Mouse (Mus musculus): ENCODE measurements around the gene Fam204a.
A peak's percentile ranks its signal among the peaks of the same experiment; 100 is the strongest.

Gene Fam204a

DNA sequence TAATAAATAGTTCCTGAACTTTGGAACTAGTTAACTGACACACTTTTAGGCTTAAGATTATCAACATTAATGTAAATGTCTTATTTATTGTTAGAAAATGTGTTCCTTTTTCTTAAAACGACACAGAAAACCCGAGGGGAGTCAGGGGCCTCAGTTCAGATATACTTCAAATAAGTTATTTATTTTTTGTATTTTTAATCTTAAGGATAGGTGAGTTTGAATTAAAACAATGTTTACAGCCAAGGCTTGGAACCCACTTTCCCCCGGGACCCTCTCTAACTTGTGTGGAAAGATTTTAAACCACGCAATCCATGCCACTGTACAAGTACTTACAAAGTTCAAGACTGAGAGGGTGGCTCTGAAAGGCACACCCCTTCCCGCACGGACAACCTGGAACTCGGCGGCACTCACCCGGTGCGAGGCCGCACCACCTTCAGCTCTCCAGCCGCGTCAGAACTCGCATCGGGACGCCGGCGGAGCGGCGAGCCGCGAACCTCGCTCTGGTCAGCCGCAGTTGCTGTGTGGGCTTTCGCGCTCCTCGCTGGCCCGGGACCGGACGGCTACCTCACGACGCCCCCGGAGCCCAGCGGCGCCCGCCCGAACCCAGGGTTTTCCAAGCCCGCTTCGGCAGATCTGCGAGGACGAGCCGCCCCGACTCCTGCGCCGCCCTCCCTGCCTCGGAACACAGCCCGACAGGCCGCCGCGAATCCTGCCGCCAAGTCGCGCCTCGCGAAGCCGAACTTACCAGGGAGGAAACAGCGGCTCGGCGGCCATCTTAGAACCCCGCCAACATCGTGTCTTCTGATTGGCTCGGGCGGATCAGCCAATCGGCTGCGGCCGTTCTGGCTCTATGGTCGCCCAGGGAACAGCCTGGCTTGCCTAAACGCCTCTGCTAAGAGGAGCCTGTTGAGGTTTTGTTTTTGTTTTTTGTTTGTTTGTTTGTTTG is at the start of gene Fam204a:
Gene Fam204a (minus strand): TSS at position 803 of the 946 bp plus-strand sequence.
- peak; percentile 94 for DNase-seq (ENCODE audit: low read depth, low spot score)

DNA sequence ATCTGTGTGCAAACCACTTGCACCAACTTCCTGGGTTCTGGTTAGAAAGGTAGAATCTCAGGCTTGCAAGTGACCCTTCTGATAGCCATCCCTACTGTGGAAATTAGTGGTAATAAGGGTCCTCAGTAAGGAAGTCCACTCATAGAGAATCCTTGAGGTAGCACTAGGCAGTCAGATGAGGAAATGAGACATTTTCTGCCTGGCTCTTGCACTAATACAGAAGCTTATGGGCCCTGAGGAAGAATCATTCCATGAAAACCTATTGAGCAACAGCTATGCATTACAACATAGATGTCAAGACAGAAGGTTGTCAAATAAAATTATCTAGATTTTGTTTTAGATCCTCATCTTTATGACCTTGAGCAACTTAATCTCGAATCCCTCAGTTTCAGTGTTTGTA is 39.3 kb upstream of the Fam204a start:
- no peak for DNase-seq (ENCODE audit: low read depth, low spot score)

DNA sequence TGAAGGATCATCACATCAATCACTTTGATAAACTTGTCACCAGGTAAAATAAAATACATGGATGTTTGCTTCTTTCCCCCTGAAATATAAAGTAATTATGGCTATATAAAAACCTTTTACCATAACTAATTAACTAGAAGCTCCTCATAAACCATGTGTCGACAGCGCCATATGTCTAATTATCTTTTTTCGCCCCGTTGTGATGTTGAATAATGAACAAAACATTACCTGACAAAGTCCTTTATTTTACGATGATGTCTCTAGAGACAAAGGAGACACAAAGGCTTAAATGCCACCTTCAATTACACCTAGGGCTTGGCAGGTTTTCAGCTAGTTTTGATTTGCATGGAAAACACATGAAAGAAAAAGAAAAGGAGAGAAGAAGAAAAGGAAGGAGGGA is 34.2 kb upstream of the Fam204a start:
- DNase-seq (ENCODE audit: low read depth, low spot score): no peak

DNA sequence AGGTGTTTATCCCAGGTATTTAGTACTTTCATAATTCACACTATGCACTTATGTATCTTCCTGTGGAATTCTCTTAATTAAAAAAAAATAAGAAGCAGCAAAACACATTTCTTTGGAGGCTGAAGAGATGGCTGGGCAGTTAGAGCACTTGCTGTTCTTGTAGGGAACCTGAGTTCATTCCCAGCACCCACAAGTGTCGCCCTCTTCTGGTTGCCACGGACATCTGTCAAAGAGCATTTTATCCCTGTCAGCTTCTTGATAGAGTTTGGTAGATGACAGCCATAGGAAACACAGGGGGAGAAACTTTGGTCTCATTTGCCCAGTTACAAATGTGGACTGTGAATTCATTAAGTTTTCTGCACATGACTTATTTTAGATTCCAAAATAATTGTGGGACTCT is 25.5 kb upstream of the Fam204a start:
- DNase-seq (ENCODE audit: low read depth, low spot score): peak; percentile 6

DNA sequence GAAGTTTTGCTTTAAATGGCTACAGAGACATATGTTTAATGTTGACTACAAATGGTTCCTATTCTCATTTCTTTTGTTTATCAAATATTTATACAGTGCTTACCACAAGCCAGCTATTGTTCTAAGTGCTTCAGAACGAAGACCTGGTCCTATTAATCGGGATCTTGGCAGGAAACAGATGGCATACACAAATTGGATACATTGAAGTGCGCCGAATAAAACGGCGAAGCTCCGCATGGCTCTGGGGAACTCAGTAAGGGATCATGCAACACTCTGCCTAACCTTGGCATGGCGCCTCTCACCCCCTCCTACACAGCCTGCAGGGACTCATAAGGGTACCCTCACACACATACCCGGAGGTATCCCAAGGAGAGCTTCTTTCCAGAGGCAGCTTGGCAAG is 24.7 kb upstream of the Fam204a start:
- no peak for DNase-seq (ENCODE audit: low read depth, low spot score)

DNA sequence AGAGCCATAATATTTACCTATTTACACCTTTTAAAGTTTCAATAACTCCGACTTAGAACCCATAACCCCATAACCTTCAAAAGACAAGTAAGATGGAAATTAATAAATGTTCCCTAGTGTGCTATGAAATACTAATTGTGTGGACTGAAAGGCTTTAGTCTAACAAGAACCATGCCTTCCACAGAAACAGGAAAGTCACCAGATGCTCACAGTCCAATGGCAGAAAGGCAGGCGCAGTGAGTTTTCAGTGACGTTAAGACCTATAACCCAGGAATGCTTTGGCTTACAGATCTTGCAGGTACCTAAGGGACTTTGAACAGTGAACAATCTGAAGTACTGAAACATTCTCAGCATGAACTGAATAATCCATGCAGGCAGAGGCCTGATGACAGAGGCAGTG is 18.7 kb upstream of the Fam204a start:
- DNase-seq (ENCODE audit: low read depth, low spot score): no peak

DNA sequence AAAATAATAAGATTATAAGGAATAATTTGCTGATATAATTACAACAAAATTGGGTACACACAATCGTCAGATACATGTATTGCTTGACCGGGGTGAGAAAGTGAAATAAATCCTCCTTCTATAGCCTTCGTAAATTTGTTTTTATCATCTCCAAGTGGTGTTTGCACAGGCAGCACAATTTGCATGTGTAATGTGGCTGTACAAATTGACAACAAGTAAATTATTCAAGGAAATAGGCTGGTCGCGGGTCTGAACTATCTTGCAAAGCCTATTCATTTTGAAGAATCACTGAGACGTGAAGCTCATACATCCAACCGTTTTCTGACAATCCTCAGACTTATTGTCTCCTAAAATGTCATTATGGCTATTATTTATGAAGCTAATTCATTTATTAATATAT is 16.1 kb upstream of the Fam204a start:
- DNase-seq (ENCODE audit: low read depth, low spot score): no peak

DNA sequence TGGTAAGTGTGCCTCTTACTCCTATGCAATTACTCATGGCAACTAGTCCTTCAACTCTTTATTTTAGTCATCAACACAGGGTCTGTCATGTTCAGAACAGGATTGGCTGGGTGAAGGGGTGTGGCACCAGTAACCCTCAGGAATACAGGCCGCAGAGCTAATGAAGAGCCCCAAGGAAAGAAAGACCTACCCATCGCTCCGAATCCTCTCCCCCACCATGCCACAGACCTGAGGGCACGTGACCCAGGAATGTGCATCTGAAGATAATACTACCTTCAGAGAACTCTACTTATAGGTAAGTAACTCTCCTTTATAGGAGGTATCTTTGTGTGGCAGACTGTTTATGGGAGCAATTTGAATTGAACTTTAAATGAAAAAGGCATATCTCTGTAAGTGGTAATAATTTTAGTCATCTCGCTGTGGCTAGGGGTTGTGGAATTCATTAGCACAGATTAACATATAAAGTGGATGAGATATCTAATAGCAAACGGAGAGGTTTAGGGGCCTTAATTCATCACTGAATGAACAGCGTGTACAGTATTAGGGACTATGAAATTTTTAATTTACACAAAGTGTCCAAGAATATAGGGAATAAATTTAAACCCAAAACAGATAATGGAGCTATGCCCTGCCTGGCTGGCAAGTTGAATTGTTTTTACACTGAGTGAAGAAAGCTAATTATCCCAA is 15.6 kb upstream of the Fam204a start:
- DNase-seq (ENCODE audit: low read depth, low spot score): no peak

DNA sequence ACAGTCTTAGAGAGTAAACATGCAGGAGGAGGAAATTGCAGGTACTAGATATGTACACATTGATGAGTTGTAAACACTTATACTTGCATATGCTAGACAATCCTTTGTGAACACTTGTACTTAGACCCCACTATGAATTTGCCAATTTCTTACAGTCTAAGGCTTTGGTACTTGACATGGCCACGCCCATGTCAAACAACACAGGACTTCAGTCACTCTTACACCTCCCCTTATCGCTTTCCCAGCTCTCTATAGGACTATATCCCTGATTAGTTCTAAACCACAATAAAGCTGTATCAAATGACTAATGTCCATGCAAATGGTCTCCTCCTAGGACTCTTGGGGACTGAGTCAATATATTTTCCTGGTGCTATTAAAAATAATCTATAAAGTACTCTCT is 5.0 kb upstream of the Fam204a start:
- DNase-seq (ENCODE audit: low read depth, low spot score): no peak

DNA sequence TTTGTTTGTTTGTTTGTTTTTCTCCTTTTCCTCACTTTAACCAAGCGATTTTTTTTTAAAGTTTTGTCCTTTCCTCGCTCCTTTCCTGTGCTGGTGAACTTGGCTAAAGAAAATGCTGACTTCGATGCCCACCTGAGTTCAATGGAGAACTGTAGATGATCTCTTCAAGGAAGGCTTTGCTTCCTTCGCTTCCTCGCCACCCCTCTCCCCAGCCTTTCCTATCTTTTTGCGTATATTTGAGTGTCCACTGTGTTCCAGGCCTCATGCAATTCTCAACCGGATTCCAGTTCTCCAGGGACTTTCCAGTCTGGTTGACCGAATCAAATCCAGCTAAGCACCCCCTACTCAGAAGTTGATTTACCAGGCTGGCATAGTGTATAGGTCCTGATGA is 339 bp upstream of the Fam204a start:
- no peak for DNase-seq (ENCODE audit: low read depth, low spot score)

DNA sequence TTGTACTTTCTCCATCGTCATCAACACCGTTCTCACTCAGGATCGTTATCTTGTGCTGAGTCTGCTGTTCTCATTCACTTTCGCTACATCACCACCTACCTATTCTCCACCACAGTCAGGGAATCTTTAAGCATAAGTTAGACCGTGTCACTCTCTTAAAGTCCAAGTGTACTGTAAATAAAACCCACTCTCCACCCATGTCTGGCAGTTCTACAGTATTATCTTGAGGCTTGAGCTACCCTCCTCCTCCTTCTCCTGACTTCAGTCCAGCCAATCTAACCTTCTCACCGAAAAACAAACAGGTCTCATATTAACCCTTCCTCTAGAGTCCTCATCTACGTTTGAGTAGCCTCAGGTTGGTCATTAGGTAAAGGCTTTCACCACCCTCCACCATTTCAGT is 7.1 kb downstream of the Fam204a start:
- no peak for DNase-seq (ENCODE audit: low read depth, low spot score)

DNA sequence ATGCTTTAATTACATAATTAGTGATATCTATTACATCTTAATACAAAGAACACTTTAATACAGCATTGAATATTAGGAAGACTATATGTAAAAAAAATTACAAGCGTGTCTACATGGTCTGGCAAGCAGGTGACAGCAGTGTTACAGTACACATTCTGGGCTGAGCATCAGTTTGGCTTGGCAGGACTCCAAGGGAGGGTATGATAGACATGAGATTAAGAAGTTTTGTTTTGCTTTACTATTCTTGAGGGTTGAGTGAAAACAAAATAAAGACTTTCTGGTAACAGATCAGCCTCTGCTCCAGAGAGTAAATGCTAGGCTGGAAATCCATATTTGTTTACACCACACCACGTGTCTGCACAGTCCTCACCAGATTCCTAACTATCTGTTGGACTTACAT is 8.5 kb downstream of the Fam204a start:
- DNase-seq (ENCODE audit: low read depth, low spot score): no peak

DNA sequence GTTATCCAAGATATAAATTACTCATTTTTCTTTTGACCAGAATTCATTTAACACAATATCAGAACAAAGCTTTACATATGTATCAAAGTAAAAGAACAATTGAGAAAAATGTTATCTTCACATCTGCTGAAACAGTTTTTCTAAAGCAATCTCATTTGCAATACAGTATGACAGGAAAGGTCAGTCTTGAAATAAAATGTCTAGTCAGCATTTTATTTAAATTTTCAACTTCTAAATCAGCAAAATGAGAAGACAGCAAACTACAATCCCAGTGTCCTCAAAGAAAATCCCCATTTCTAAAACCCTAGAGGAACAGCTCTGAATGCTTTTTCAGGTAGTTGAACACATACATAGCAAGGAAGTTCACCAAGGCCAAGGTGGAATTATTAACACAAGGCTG is 18.3 kb downstream of the Fam204a start:
- DNase-seq (ENCODE audit: low read depth, low spot score): no peak

DNA sequence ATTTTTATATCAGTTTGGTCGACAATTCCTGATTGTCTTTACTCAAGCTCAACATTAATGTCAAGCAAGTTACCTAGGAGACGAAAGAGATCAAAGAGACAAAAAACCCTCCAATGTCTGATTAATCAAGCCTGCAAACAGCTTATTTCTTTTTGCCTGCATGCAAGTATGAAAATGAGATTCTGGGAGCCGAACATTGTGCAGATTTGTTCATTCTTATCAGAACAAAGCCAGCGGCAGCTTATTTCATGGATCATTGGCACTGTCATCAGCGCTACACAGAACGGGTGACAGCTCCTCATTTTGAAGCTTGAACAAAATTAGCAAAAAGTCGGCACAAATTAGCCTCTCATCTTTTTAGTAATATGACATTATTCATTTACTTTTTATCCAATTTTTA is 22.3 kb downstream of the Fam204a start:
- no peak for DNase-seq (ENCODE audit: low read depth, low spot score)

DNA sequence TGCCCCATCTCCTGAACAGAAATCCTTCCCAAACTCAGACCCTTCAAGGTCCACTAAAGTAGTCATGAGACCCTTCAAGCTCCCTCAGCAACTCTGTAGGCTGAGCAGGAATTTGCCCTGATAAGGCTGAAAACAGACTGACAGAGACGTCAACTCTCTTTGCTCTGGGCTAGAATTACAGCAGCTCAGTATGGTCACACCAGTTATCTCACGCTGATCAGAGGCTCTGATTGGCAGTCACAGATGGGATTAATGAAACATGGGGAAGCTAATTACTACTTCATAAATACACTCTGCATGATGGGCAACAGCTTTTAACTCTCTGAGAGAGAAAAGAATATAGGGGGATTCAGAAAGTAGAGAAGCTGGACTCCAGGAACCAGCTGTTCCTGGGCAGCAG is 26.2 kb downstream of the Fam204a start:
- no peak for DNase-seq (ENCODE audit: low read depth, low spot score)

DNA sequence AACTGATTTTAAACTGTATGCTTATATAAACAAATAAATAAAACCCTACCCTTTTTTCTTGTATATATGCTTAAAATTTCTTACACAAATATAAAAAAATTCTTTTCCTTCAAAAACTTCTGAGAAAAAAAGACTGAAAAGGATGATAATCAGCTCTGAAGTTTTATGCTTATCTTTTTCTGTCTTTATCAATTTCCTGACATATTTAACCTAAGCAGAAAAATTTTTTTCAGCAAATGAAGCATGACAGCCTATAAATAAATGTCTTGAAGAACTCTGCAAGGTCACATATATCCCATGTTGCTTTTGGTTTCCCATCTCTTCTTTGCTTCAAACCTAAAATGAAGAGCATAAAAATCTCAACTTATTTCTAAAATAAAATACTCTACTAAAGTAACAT is 27.3 kb downstream of the Fam204a start:
- DNase-seq (ENCODE audit: low read depth, low spot score): no peak

DNA sequence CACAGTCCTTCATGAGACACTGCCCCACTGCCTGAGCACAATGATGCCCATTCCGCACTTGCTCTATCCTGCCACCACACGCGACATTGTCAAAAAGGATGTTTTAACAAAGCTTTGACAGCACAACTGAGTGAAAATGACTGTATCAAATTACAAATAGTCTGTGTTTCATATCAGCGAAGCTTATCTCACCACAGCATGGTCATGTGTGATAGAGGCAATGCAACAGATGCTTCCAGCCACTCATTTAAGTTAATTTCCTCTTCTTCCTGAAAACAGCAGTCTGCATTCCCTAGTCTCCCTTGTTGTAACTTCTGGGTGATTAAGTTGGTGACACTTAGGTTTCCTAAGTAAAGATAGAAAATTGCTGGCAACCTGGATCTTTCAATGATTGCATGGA is 33.7 kb downstream of the Fam204a start:
- DNase-seq (ENCODE audit: low read depth, low spot score): no peak

DNA sequence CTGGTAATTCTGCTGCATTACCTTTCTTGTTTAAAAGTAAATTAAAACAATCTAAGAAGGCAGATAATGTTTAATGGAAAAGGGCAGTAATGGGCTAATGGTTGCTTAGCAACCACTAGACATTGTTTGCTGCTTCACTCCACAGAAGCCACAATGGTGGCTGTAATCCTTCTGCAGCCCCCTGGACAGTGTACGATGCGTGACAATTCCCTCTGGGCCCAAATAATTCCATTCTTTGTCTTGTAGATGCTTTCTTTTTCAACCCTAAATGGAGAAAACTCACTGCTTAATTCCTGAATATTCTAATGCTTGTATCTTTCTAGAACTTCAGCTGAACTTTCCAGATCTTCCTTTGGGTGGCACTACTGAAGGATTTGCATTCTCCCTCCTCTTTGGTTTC is 37.3 kb downstream of the Fam204a start:
- DNase-seq (ENCODE audit: low read depth, low spot score): no peak

DNA sequence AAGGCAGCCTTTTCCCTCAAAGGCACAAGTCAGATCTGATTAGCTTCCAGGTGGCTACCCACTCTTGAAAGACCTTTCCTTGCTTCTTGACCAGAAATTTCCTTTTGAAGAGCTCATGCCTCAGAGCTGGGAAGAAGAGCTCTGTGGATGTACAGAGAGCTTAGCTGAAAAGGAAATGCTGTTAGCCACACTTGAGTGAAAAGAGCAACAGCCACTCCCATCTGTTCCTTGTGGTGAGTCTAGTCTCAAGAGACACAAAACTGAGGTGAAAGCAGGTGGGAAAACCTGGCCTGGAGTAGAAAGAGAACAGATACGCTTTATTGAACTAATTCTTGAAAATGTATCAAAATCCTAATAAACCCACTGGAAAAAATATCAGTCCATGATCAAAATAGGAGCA is 43.6 kb downstream of the Fam204a start:
- DNase-seq (ENCODE audit: low read depth, low spot score): peak; percentile 60

DNA sequence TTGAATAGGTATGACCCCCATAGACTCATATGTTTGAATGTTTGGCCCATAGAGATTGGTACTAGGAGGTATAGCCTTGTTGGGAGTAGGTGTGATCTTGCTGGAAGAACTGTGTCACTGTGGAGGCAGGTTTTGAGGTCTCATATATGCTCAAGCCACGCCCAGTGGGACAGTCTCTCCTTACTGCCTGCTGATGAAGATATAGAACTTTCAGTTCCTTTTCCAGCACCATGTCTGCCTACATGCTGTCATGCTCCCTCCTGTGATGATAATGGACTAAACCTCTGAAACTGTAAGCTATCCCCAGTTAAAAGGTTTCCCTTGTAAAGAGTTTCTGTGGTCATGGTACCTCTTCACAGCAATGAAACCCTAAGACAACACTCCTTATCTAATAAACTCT is 44.3 kb downstream of the Fam204a start:
- DNase-seq (ENCODE audit: low read depth, low spot score): peak; percentile 22

DNA sequence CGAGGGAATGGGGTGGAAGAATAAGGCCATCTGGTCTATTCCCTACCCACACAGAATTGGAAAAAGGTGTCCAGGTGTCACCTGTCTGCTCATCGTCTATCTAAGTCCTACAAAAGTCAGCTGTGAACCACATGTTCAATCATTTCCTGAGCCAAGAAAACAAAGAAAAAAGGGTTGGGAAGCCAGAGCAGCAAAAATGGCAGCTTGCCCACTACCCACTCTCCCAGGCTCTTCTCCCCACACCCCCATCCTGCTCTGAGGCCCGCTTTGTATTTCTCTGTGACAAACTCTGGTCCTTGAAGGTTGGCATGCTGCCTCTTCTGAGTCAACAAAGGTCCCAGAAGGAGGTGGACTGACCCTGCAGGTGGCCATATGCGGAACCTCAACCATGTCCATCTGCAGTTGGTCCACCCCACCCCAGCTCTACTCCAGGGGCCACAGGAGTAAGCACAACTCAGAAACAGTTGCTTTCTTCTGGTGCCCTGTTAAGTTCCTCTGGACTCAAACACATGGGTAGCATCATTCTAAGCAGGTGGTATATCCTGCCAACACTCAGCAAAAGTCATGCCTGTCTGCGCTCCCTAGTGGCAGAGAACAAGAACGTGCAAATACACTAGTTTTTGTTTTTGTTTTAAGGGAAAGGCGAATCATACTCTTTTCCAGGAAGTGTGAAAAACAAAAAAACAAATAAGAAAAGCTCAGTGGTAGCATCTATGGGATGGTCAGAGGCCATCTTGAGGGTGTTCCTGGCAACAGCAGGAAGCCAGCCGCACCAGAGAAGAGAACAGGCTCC is 47.5 kb downstream of the Fam204a start:
- DNase-seq (ENCODE audit: low read depth, low spot score): no peak

DNA sequence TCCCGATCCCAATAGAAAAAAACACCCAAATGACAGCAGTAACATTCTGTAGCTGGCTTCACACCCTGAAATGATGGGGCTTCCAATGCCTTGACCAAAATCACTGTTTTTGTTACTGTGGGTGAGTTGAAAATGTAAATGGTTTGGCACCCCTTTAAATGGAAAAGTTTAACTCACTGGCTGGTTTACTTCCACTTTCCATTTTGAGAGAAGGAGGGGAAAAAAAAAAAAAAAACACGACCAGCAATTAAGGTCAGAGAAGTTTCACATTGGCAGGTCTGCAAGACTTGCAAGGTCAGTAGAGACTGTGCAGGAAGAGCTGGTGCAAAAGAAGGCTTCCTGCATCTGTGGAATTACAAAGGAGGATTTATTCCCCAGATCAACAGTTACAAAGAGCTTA is 61.1 kb downstream of the Fam204a start:
- DNase-seq (ENCODE audit: low read depth, low spot score): no peak

All from CD4-positive helper T cell, adult 2 months (primary cell).